Mouse (Mus musculus): ENCODE results near the gene Plxna3.
"Not testable (repeated sequence)": the region's sequence is repeated elsewhere in the genome, so short reads cannot be mapped to it uniquely, and the experiment has no call there.

The Plxna3 gene

DNA sequence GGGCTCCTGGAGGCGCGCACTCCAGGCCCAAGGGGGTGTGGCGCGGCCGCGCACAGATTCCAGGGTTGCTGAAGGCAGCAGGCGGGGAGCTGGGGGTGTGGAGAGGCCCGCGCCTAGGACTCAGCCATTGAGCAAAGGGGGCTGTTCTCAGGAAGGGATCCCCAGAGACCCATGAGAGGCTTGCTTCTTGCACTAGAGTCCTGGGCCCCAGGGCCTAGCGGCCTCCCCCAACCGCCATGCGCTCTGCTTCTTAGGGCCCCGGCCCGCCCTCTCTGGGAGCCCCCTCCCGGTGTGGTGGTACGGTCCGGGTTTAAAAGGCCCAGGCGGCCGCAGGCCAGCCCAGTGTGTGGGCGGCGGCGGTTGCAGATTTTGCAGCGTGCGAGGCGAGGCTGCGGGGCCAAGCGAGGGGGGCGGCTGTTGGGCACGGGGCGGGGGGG is at the start of gene Plxna3:
Gene Plxna3 (plus strand): TSS at position 342 of the 437 bp plus-strand sequence.
- DNase-seq (ENCODE audit: low read depth, low spot score), result peak; percentile 46

DNA sequence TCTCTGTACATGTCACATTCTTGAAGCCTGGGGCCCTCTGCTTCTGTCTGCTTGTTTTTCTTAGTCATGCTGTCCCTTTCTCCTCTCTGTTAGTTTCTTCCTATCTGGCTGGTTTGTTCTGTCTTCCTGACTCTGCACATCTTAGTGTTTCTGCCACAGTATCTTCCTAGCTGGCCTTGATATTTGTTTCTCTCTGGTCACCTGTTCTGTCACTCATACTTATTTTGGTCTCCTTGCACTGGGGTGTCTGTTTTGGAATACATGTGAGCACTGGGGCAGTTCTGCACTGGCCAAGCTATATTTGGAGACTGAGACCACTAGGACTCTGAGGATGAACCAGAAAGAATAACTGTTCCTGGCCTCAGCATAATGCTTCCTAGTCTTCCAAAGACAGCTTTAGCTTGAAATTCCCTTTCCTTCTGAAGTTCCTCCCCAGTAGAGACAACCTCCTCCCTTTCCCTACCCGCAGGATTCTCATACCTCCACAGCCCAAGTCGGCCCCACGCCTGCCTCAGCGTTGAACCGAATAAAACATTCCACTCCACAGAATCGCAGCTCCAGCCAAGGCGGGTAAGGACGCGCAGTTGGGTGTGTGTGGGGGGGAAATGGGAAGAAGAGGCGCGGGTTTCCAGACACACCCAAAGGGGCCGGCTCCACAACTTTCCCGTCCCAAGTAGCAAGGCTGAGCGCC is 47.7 kb upstream of the Plxna3 start:
- DNase-seq (ENCODE audit: low read depth, low spot score), result no peak

DNA sequence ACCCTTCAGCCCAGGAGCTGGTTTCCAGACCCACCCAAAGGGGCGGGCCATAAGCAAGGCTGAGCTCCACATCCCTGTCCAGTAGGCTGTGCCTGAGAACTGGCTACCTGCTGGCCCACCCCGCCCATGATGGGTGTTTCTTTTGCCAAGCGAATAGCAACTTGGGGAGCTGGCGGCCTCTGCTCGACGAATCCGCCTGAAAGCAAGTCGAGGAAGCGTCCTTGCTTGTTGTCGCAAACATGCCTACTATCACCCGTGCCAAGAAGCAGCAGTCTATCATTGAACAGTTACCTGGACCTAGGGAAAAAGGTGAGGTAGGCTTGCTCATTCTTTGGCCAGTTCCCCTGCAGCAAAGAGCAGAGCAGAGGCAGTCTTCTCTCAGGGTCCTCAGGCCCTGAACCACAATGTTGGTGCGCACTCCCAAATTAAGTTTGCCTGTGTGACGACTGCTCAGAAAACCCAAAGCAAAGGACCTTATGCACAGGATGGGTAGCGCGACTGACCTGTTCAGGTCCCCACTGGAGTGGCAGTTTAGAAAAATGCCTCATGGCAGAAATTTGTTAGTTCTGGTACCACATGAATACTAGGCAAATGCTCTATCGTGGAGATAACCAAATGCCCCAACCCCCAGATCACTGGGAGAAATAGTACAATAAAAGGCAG is 47.0 kb upstream of the Plxna3 start, which contains the start of the genes Taz and Dnase1l1:
Gene Taz (plus strand): TSS at position 181 of the 663 bp plus-strand sequence.
Gene Dnase1l1 (minus strand): TSS at position 606 of the 663 bp plus-strand sequence.
- DNase-seq (ENCODE audit: low read depth, low spot score), result no peak

DNA sequence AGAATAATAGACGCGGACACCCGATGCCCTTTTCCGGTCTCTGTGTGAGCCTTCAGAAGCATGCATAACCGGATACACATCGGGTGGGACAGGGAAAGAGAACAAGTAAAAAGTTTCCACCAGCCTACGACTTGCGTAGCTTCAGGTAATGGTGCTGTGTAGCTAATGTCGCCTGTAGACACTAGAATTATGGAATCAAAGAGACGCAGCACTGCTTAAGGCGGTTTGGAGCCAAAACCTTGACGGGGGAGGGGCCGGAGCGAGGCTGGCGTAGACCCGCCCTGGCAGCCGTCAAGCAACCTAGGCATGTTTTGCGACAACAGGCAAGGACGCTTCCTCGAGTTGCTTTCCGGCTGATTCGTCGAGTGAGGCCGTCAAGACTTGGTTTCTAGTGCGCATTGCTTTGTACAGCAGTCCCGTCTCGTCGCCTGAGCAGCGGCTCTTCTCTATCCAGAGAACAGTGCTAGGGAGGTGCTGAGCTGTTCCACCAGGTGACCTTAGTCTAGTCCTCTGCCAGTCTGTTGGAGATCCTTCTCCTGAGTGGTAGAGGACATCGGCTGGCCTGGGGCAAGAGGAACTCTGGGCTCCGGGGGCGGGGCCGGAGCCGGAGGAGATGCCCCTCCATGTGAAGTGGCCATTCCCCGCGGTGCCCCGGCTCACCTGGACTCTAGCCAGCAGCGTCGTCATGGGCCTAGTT is 46.3 kb upstream of the Plxna3 start:
- DNase-seq (ENCODE audit: low read depth, low spot score), result peak; percentile 78

DNA sequence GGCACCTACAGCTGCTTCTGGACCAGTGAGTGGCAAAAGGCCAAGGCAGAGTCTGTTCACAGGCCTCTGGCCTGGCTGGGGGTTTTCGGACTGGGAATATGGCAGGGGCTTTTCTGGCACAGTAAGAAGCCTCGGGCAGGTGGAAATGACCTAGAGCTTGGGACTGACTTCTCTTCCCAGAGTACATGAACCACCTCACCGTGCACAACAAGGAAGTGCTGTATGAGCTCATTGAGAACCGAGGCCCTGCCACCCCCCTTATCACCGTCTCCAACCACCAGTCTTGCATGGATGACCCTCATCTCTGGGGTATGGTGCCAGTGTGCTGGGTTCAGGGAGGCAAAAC is 45.8 kb upstream of the Plxna3 start:
- no peak for DNase-seq (ENCODE audit: low read depth, low spot score)

DNA sequence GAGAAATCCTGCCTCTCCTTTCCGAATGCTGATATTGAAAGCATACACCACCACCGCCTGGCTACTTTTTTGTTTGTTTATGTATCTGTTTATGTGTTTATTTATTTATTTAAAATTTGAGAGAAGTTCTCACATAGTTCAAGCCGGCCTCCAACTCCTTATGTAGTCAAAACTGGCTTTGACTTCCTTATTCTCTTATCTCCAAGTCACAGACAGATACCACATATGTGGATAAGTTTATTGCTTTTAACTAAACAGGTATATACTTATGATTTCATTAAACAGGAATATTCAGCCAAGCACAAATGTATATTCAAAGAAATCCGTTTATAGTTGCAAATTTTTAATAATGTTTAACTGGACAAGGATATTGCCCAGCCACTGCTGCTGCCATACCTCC is 35.4 kb upstream of the Plxna3 start:
- DNase-seq (ENCODE audit: low read depth, low spot score), result no peak

DNA sequence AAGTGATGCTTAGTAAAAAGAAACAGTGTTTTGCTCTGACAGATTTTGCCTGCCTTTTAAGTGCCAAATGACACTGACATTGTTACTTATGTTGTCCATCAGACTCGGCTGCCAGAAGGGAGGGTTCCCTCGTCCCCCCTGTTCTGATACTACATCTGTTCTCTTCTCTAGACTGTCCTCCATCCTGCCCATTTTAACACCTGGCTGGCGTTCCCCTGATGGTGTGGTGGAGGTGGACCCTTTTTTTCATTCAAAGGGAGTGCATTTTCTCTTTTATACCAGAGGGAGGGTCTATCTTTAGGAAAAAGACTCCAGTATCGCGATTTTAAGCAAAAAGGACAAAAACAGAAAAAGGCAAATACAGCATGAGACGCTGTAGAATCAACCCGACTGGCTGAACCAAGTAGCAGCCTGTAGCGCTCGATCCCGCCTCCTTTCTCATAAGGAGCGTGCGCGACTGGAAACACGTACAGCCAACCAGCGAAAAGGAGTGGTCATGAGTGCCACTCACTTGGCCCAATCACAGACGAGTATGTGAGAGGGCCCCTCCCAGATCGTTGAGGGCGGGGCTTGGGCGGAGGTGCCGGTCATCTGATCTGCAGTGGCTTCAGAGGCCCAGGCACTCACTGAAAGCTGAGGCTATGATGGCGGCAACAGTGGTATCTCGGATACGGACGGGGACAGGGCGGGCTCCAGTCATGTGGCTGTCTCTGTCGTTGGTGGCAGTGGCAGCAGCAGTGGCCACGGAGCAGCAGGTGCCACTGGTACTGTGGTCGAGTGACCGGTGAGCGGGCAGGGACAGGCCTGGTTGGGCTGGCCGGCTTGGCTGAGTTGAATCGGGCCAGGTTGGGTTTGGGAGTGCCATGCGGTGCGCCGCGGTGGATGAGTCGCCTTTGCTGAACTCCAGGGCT is 32.1 kb upstream of the Plxna3 start, which contains the start of gene Atp6ap1:
Gene Atp6ap1 (plus strand): TSS at position 560 of the 911 bp plus-strand sequence.
- peak; percentile 90 for DNase-seq (ENCODE audit: low read depth, low spot score)

DNA sequence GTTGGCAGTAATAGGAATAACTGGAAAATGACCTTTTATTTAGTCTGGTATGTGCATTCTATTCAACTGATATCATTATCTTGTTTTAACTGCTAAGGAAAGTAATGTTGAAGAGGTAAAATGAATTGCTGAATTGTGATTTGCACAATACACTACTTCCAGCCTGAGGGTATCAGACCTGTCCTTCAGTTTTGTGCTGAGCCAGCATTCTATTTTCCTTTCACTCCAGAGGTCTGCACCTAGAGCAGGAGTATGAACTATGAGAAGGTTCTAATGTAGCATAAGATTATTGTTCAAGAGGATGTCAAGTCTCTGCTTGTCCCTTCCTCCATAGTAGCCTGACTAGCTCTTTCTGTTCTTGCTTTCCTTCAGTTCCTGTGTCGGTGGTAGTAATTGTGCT is 30.5 kb upstream of the Plxna3 start:
- DNase-seq (ENCODE audit: low read depth, low spot score), result no peak

DNA sequence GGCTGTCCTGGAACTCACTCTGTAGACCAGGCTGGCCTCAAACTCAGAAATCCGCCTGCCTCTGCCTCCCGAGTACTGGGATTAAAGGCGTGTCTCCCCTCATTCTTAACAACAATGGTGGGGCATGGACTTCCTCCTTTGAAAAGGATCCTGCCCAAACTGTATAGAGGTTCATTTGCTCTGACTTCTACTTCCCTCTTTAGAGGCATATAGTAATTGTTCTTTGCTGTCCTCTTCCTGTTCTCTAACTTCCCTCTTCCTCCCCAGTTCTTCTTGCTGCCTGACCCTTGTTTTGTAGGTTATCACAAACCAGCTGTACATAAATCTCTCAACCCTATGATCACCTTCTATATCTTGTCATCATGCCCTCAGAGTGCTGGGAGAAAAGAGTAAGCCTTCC is 29.1 kb upstream of the Plxna3 start:
- no peak for DNase-seq (ENCODE audit: low read depth, low spot score)

DNA sequence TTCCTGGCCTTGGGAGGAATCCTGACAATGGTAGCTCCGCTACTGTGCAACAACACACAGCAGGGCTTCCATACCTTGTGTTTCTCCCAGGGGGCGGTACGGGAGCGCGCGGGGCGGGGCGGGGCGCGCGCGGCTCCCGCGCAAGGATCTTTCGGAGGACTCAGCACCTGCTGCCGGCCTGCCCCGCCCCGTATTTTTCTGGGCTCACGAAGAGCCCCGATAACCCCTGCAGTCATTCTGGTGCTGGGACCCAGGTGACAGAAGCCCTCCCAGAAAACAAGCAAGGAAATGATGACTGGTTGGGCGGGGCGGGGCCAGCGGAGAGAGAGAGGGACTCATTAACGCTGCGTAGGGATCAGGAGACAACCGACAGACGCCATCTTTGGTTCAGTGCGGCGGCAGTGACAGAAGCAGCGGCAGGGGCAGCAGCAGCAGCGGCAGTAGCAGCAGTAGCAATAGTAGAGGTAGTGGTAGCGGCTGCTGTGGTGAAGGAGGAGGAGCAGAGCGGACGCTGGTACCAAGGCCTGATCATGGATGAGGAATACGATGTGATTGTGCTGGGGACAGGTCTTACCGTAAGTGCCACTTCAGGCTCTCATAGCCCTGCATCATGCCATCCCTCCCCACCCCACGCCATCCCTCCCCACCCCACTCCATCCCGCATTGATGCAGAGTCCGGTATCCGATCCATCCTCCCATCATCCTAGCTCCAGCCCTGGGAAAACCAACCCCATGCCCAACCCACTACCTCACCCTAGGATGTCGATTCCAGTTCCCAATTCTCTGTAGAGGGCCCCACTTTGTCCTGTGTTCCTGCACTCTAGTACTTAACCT is 23.8 kb upstream of the Plxna3 start, which contains the start of gene Gdi1:
Gene Gdi1 (plus strand): TSS at position 132 of the 834 bp plus-strand sequence.
- peak; percentile 64 for DNase-seq (ENCODE audit: low read depth, low spot score)

DNA sequence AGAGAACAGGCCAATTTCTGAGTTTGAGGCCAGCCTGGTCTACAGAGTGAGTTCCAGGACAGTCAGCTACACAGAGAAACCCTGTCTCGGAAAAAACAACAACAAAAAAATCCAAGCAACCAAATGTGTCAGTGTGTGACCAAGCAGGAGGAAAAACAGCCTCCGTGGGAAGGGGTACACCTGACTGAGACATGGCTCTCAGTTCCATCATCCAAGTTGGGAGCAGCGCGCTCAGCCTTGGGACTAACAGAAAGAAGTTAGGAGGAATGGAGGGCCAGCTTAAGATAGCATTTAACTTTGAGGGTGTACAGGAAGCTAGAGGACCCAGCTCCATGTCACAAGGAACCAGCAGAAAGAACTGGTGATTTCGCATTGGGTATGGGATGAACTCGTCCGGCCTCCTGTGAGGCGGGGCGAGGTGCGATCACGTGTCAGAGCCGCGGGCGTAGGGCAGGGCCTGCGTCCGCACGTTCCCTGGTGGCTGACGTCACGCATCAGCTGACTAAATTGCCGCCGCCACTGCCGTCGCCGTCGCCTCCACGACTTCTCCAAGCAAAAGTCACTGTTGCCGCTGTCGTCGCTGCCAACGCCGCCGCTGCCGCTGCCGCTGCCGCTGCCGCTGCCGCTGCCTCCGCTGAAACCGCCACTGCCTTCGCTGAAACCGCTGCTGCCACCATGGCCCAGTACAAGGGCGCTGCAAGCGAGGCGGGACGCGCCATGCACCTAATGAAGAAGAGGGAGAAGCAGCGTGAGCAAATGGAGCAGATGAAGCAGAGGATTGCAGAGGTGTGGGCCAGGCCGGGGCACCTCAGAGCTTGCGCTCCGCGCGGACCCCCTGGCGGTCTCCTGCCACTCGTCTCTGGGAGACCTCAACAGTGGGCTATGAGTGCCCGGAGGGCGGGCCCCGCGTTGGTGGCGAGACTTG is 16.1 kb upstream of the Plxna3 start, which contains the start of gene Fam50a:
Gene Fam50a (plus strand): TSS at position 494 of the 925 bp plus-strand sequence.
- DNase-seq (ENCODE audit: low read depth, low spot score), result peak; percentile 69

DNA sequence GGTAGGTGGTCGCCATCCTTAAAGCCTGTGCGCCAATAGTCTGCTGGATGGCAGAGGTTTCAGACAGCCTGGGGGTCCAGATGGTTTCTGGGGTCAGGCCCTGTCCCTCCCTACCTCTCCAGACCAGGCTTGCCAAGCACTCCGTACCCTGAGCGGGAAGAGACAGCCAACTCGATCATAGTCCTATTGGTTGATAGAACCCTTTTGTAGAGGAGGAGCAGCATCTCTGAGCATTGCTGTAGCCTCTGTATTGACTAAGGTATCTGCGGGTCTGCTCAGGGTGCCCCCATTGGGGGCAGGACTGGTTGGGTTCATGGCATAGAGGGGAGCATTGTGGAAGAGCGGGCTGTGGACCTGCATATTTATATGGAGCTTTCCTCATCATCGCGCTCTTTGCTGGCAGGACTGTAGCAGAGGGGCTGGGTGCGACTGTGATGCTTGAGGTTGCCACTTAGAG is 377 bp downstream of the Plxna3 start:
- DNase-seq (ENCODE audit: low read depth, low spot score), result no peak

DNA sequence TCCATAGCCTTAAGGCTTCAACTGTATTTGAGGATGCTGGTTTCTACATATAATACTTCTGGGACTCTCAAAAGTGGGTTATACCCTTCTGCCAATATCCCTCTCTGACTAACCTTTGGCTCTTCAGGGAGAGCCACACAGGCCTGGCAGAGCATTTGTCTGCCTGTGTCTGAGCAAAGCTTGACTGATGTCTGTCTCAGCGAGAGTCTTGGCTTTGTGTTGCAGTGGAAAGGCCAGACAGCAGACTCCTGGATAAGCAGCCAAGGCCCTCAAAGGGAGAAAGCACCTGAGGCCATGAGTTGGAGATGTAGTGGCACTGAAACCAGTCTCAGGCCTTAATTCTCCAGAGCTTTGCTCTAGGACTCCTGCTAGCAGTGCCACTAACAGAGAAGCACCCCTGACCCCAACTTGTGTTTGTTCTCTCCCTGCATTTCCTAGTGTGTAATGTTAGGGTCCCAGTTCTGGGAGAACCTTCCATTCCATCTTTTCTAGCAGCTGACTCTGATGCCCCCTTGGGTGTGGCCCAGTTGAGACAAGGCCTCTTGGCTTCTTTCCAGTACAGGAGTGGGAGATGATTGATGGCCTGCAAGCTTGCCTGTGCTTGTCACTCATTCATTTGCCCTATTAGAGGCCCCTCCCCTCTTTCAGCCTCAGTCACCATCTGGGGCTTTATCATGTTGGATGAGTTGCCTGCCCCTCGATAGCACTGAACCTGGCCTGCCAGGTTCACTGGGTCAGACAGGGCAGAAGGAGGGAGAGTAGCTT is 1.5 kb downstream of the Plxna3 start:
- no peak for DNase-seq (ENCODE audit: low read depth, low spot score)

DNA sequence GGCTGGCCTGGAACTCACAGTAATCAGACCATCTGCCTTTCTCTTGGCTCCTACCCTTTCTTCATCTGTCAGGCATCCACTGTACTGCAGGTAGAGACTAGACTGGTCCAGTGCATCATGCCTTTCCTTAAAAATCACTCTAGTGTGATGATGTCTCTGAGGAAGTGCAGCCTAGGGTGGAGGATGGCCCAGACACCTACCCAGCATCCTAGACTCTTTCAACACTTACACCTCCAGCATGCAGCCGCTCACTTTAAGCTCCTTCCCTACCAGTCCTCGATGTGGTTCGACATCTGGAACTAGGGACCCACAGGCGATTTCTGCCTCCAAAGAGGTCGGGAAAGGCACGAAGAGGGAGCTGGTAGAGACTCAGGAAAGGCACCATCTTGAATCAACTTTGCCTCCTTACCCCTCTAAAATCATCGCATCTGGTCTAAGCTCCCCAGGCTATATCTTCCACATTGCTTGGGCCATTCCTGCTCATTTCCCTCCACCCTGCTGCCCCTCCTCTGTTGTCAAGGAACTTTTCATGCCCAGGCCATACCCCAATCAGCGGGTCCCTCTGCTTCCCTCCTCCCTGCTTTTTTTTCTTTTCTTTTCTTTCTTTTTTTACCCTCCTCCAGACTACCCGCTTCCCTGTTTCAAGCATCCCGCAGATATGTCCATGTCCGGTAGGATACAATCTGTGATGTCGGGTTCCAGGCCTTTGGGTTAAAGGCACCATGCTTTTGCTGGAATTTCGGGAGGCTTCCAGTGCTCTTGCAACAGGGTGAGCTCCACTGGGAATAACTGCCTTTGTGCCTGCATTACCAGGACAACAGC is 24.0 kb downstream of the Plxna3 start:
- DNase-seq (ENCODE audit: low read depth, low spot score), result no peak

DNA sequence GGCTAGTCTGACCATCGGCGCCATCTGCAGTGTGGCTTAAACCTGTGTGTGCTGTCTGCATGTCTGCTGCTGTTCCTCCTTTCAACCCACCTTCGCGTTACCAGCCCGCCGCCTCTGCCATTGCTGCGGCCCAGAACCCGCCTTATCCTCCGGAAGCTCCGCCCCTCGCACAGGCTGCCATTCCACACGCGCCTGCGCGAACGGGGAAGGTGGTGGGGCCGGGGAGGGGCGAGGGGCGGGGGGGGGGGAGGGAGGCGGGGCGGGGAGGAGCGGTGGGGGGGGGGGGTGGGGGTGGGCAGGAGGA is 24.6 kb downstream of the Plxna3 start, which contains the start of gene Lage3:
Gene Lage3 (minus strand): TSS at position 152 of the 304 bp plus-strand sequence.
- DNase-seq (ENCODE audit: low read depth, low spot score), result no peak

DNA sequence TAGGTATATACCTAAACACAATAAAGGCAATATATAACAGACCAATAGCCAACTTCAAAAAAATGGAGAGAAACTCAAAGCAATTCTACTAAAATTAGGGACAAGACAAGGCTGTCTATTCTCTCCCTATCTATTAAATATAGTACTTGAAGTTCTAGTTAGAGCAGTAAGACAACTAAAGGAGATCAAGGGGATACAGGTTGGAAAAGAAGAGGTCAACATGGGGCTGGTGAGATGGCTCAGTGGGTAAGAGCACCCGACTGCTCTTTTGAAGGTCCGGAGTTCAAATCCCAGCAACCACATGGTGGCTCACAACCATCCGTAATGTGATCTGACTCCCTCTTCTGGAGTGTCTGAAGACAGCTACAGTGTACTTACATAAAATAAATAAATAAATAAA is 28.2 kb downstream of the Plxna3 start:
- not testable (repeated sequence) for DNase-seq (ENCODE audit: low read depth, low spot score)

DNA sequence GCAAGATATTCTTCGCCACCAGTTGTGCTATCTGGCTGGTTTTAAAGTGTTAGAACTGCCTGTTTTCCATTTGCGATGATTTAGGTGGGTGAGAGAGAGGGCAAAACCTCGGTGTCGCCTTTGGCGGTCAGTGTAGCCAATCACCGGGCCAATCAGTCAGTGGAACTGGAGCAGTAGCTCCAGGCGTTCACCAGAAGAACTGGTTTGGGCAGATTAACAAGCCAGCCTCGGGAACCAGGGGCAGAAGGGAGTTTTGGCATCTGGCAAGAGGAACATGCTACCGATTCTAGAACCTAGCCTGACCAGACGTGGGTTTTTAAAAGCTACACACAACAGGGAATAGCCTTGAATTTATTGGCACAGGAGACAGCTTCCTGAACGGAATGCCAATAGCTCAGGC is 30.3 kb downstream of the Plxna3 start:
- DNase-seq (ENCODE audit: low read depth, low spot score), result no peak

DNA sequence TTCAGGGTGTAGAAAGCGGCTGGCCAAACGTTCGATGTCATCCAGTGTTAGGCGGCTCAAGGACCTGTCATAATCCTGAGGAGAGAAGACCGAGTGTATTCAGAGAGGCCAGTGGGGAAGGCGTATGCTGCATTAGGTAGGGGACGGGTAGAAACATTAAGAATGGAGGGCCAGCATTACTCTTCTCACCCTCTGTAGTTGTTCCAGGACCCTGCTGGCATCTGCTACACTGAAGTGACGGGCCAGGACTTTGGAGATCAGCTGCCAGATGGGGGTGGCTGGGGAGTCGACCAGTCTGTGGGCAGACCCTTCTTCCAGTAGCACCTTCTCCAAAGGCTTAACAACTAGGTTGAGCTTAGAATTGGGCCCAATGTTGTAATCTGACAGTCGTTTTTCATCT is 38.6 kb downstream of the Plxna3 start:
- no peak for DNase-seq (ENCODE audit: low read depth, low spot score)
